Mouse (Mus musculus) 3134 (cell line): ENCODE measurements around the gene Efs.
"Not testable (repeated sequence)": the region's sequence is repeated elsewhere in the genome, so short reads cannot be mapped to it uniquely, and the experiment has no call there.

Experiments
- DNase-seq: peaks from one replicate; pipeline ENCODE4 v3.0.0-alpha.2; 2011; ENCODE audit warnings: low spot score; ENCODE audit not compliant: insufficient read length; ENCODE audit errors: extremely low read depth

Gene Efs

DNA sequence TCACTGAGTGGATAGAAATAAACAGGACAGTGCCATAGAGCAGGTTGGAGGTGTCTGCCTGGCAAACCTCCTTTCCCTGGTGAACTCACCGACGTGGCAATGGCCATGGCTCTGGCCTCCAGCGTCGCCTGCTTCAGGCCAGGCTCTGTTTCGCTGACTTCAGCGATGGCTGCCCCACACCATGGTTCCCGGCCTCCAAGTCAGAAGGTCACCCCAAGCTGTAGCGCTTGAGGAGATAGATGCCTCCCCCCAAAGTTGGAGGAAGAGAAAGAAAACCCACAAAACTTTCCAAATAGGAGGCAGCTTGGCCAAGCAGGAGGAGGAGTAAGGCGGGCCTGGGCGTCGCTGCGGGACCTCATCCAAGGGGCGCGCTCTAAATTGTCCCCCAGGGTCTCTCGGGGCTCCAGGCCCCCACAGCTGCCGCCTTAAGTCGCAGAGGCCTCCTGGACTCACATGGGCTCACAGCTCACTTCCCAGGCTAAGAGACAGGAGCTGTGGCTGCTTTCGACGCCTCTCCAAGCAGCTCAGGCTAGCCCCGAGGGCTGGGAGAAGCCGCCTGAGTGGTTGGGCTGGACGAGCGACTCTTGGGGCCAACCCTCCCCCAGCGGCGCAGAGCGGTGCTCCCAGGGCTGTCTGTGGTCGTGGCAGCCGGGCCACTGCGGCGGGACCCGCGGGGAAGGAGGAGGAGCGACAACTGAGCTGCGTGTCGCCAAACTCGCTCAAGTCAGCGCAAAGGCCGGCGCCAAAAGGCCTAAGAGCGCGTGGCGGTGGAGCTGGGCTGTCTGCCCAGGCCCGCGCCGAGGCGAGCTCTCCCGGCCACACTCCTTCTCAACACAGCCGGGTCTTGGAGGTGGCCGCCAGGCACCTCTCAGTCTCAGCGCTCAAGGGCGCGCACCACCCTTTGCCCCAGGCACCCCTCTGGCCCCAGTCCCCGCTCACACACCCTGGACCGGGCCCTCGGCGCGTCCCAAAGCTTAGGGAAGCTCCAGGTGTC lies at the start of gene Efs:
Gene Efs (minus strand): TSS at position 778 of the 994 bp plus-strand sequence.
- DNase-seq, result no peak

DNA sequence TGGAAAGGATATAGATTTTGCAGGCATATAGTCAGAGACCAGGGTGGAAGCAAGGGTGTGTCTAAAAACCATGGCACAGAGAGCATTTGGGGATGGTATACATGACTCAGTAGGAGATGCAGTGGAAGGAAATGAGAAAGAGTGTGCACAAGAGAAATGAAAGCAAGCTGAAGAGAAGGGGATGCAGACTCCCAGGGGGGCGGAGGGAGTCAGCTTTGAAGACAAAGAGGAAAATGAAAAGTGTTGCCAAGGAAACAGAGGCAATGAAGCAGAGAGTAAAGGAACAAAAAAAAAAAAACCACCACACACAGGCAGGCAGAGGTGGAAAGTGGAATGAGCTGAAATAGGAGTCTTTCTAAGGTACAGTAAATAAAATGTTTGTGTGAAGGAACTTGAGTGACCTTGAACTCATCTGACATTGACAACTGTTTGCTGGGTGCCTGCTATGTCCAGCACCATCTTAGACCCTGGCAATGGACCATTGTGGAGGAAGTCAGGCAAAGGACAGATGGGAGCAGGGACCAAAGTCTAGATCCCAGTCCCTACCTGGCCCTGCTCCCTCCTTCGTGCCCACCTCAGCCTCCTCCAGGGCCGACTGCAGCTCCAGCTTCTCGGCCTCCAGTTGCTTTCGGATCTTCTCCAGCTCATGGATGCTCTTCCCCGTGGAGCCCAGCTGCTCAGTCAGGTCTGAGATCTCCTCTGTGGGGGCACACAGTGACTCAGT lies 48.3 kb upstream of the Efs start:
- no peak for DNase-seq

GRCm38 (mm10) chr14:54972786-54973185 lies 46.9 kb upstream of the Efs start:
- DNase-seq, result not testable (repeated sequence)

GRCm38 (mm10) chr14:54968344-54968743 lies 42.4 kb upstream of the Efs start:
- DNase-seq, result no peak

GRCm38 (mm10) chr14:54967874-54968273 lies 41.9 kb upstream of the Efs start:
- no peak for DNase-seq

DNA sequence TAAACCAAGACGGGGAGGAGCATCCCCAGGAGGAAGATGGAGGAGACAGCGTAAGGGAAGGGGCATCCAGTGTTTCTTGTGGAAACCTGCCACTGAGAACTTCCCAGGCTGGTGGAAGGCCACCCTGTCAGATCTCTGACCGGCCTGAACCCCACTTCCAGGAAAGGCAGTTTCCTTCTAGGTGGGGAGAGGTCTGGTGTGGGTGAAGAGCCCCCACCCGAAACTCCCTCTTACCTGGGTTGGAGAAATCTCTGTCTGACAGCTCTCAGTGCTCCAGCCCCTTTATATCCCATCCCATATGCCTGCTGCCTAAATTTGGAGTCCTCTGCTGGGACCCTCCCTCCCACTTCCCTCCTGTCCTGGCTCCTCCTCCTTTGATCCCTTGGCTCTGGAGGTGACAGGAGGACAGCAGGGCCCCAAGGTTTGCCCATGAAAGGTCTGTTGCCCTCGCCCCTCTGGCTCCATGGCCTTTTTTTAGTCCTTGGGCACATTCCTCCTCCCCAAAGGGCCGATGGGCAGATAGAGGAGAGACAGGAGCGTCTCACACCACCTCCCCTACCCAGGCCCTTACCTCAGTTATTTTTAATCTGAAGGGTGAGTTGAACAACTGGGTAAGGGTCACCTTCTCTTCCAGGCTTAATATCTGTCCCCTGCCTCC lies 40.5 kb upstream of the Efs start, which contains the start of gene Myh6:
Gene Myh6 (minus strand): TSS at position 608 of the 658 bp plus-strand sequence.
- DNase-seq, result no peak

DNA sequence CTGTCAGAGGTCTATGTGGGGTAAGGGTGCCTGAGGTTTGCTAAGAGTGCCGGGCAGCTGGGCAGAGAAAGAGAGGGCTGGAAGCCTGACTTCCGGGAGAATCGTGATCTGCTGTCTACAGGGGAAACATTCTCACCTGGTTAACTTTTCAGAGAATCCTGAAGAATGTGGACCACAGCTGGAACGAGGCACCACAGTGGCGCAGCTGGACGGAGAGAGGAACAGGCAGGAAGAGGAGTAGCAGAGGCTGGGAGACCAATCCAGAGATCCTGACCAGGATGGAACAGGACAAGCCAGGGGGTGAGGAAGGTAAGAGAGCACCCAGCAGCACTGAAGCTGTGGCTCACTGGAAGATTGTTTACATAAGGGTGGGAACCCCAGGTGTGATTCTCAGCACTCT lies 39.7 kb upstream of the Efs start:
- no peak for DNase-seq

- no peak for DNase-seq
Observed at GRCm38 (mm10) chr14:54965044-54965443, 39.1 kb upstream of the Efs start.

DNA sequence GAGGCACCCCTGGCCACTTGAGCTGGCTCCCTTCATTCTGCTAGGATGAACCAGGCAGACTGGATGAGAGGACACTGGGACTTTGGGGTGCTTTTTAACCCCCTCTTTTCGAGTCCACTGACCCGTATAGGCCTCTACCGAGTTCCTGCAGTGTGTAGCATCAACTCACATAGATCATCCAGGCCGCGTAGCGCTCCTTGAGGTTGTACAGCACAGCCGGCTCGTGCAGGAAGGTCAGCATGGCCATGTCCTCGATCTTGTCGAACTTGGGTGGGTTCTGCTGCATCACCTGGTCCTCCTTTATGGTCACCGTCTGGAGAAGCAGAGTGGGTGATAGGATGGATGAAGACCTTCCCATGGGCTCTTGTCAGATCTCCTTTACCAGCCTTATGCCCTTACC lies 37.8 kb upstream of the Efs start:
- DNase-seq, result no peak

GRCm38 (mm10) chr14:54962714-54963113 lies 36.8 kb upstream of the Efs start:
- no peak for DNase-seq

GRCm38 (mm10) chr14:54961487-54961886 lies 35.6 kb upstream of the Efs start:
- no peak for DNase-seq

DNA sequence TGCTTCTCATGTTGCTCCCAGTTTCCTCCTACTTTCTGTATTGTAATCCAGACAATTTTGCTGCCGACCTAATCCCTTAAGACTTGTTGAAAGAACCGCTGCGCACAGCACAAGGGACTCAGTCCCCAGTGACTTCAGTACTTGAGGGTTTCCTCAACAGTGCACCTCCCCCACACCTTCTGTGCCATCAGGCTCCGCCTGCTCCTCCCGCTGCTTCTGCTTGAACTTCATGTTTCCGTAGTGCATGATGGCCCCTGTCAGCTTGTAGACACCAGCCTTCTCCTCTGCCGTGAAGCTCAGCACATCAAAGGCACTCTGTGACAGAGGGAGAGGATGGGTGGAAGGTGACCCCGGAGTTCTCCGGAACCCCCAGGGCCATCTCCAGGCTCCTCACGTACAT lies 34.8 kb upstream of the Efs start:
- no peak for DNase-seq

- not testable (repeated sequence) for DNase-seq
Observed at GRCm38 (mm10) chr14:54959853-54960613, 34.1 kb upstream of the Efs start.

GRCm38 (mm10) chr14:54959197-54959596 lies 33.3 kb upstream of the Efs start:
- DNase-seq, result no peak

DNA sequence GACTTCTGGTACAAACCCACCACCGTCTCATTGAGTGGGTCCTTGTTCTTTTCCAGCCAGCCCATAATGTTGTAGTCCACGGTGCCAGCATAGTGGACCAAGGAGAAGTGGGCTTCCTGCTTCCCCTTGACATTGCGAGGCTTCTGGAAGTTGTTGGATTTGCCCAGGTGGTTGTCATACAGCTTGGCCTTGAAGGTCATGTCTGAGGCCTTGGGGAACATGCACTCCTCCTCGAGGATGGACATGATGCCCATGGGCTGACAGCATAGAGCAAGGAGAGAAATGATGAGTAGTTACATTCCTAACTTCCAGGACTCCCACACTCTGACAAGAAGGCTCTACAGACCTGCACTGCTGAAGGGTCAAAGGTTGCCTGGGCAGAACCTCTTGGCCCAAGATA lies 32.6 kb upstream of the Efs start:
- DNase-seq, result no peak

DNA sequence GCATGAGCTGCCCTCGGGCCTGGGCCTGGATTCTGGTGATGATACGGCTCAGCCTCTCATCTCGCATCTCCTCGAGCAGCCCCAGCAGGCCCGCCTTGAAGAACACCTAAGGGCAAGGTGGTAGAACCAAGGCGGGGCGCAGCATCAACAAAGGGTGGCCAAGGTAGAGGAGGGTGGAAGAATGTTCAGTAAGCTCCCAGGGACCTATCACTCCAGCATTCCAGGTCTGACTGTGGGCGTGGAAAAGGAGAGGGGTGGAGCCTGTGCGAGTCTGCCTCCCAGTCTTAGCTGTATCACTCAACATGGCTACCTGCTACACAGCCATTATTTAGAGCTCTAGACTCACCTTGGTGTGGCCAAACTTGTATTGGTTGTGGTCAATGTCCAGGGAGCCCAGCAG lies 30.6 kb upstream of the Efs start:
- no peak for DNase-seq

GRCm38 (mm10) chr14:54955481-54955880 lies 29.6 kb upstream of the Efs start:
- DNase-seq, result no peak

DNA sequence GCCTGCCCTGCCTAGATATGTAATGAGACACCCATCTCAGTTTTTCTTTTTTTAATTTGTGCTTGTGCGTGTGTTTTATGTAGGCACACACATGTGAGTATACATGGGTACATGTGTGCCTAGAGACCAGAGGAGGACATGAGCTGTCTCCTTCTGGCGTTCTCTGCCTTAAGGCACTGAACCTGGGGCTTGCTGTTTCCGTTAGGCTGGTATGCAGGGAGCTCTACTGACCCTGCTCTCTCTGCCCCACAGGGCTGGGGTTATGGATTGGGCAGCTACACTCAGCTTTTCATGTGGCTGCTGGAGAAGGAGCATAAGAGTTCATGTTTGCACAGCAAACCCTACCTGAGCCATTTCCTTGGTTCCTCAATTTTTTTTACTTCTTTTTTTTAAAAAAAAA lies 28.5 kb upstream of the Efs start:
- DNase-seq, result no peak

GRCm38 (mm10) chr14:54953664-54954206 lies 27.8 kb upstream of the Efs start:
- no peak for DNase-seq

GRCm38 (mm10) chr14:54951587-54951986 lies 25.7 kb upstream of the Efs start:
- DNase-seq, result no peak
